Mouse (Mus musculus) E14TG2a.4 (cell line): ENCODE measurements around the gene Tbx5.

Source experiments
- CTCF ChIP-seq: conservative IDR thresholded peaks from 2 replicates; pipeline ENCODE4 v1.5.1; 2014; ENCODE audit warnings: low read length
- NANOG ChIP-seq: IDR thresholded peaks from 2 replicates; pipeline ENCODE4 v1.6.1; 2014; ENCODE audit warnings: borderline replicate concordance, low read length, mixed read lengths
- POU5F1 ChIP-seq: IDR thresholded peaks from 2 replicates; pipeline ENCODE4 v1.6.1; 2014; ENCODE audit warnings: low read length, borderline replicate concordance

- TF ChIP-seq CTCF: no peak
- no peak for TF ChIP-seq NANOG
- no peak for TF ChIP-seq POU5F1
Measured at GRCm38 (mm10) chr5:119842701-119843393, 10.4 kb downstream of the Tbx5 start.
